Mouse (Mus musculus) stomach, embryonic 14.5 days (tissue): ENCODE measurements around the gene Casd1. TPM values are rescaled to one million over a fixed set of nuclear protein-coding genes. Genes with fewer than 3 reads are reported as not detected.

Source experiments
- polyA plus RNA-seq: library from polyadenylated mRNA; unstranded; fragments of >200 nt; fragmentation: Nextera tagmentation; extraction: Ambion mirVana; gene quantifications from 2 replicates; pipeline ENCODE4 v1.2.1, GENCODE M21; 2014

Casd1 gene
- polyA plus RNA-seq, 1 experiment from 2014 or later, result 37.6 TPM

Other genes with a start within 250 kb of the Casd1 start
- gene Col1a2, start 96.0 kb upstream of the Casd1 start, polyA plus RNA-seq, result 751 and 803 TPM in 2 replicates
- gene Sgce, start 146.4 kb downstream of the Casd1 start, polyA plus RNA-seq, result 65.5 and 67.5 TPM in 2 replicates
- gene Peg10, start 146.5 kb downstream of the Casd1 start, polyA plus RNA-seq, result 8.2 and 8.5 TPM in 2 replicates